Mouse (Mus musculus) frontal cortex, adult 2 months (tissue): ENCODE measurements at regions not wholly inside any gene's neighbourhood (a gene's known extent, or its start where the extent isn't known, plus 50 kb on each side); places are given as distances from the start of the nearest gene placed in this dataset.

Source experiments
- DNase-seq, 2 experiments: peaks; one replicate each; pipeline ENCODE4 v3.0.0; 2022; ENCODE audit warnings: low spot score in 1 of 2; ENCODE audit errors: extremely low spot score in 1 of 2

GRCm38 (mm10) chr13:83867831-83868473 is 354.1 kb upstream of the Tmem161b start:
- no peak for DNase-seq

DNA sequence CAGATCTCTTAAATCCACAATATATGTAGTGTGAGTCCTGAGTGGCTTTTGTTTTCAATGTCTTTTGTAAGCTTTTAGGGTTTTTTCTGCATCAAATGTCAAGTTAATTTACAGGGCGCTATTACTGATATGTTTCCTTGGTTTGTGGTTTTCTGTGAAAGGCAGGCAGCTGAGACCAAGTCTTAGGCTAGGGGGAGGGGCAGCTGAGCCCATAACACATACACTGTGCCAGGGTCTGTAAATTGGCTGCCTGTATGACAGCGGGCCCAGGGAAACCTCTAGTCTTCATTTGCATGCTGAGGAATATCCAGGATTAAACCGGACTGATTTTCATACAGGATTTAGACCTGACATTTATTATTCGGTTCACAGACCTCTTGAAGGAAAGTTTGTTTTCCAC is 353.2 kb upstream of the Tmem161b start:
- no peak for DNase-seq

- DNase-seq = no peak
Measured at GRCm38 (mm10) chr13:83872143-83872819, 349.8 kb upstream of the Tmem161b start.

DNA sequence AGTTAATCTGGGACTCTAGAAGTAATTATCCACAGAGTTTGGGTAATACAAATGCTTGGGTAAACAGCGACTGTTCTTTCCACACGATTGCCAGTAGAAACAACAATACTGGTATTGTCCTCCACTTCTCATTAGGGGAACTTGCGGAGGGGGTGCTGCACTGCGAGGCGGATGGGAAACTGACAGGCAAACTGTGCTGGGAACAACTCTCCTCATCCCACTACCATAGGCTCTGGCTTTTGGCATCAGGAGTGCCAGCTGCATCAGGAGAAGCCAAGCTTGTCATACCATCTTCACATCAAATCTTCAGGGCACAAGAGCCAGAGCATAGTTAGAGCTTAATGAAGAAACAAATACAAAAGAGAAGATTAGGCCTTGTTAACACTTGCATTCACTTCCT is 349.2 kb upstream of the Tmem161b start:
- peak in 1 of 2 experiments; percentile 27 for DNase-seq

- no peak for DNase-seq
Measured at GRCm38 (mm10) chr13:83879561-83879960, 342.5 kb upstream of the Tmem161b start.

GRCm38 (mm10) chr13:83880305-83880704 is 341.8 kb upstream of the Tmem161b start:
- DNase-seq = no peak

- DNase-seq = no peak
Measured at GRCm38 (mm10) chr13:83880772-83881171, 341.3 kb upstream of the Tmem161b start.

- no peak for DNase-seq
Measured at GRCm38 (mm10) chr13:83882839-83883238, 339.3 kb upstream of the Tmem161b start.

- DNase-seq = no peak
Measured at GRCm38 (mm10) chr13:83883821-83884220, 338.3 kb upstream of the Tmem161b start.

DNA sequence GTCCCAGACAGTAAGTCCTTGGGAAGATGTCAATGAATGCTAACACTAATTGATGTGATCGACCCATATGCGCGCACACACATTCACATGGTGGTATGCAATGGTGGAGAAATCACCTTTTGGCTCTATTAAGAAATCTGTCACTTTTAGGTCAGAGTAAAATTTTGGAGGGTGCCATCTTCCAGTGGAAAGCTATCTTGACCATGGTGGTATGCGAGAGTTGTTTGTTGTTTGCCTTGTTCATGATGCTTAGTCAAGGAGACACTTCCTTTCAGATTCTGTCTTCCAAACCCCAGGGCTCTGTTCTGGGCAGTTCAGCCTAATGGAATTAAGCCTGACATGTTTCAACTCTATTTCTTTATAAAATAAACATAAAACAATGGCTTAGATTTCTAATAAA is 337.9 kb upstream of the Tmem161b start:
- no peak for DNase-seq

- DNase-seq = no peak
Measured at GRCm38 (mm10) chr13:83884766-83885543, 337.1 kb upstream of the Tmem161b start.

DNA sequence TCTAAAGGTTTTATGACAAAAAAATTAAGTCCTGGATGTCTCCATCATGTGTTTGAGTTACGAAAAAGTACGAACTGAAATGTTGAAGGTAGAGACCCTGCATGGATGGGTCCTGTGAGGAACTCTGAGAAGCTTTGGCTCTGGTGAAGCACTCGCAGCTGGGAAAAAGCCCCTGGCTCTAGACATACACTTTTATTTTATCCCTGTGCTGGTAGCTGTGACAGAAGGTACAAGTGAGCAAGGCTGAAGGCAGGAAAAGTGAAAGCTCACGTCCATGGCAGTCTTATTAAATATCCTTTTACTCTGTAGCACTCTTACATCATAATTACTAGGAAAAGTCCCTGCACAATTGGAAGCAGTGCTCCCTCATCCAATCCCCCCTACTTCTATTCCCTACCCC is 336.4 kb upstream of the Tmem161b start:
- DNase-seq = no peak

- no peak for DNase-seq
Measured at GRCm38 (mm10) chr13:83914697-83915096, 307.4 kb upstream of the Tmem161b start.

DNA sequence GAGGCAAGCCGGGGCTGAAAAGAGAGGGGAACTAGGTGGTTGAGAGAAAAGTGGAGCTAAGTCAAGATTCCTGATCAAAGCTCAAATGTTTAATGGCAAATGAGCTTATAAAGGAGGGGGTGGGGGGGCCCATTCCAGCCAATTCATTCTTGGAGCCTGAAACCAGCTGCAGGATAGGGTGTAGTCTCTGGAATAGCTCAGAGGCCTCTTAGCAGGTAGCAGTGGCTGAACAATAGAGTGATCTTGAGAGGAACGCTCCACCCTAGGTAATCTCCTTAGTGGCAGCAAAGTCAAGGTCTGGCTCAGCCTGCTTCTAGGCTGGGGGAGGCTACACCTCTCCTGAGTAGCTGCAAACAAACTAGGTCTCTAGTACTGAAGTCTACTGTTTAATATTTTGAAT is 289.3 kb upstream of the Tmem161b start:
- no peak for DNase-seq

GRCm38 (mm10) chr13:83946495-83946894 is 275.6 kb upstream of the Tmem161b start:
- DNase-seq = no peak

GRCm38 (mm10) chr13:83951163-83951562 is 270.9 kb upstream of the Tmem161b start:
- DNase-seq = no peak

GRCm38 (mm10) chr13:83951808-83952207 is 270.3 kb upstream of the Tmem161b start:
- DNase-seq = no peak

- DNase-seq = no peak
Measured at GRCm38 (mm10) chr13:83952353-83952752, 269.7 kb upstream of the Tmem161b start.

GRCm38 (mm10) chr13:83952862-83953261 is 269.2 kb upstream of the Tmem161b start:
- no peak for DNase-seq

DNA sequence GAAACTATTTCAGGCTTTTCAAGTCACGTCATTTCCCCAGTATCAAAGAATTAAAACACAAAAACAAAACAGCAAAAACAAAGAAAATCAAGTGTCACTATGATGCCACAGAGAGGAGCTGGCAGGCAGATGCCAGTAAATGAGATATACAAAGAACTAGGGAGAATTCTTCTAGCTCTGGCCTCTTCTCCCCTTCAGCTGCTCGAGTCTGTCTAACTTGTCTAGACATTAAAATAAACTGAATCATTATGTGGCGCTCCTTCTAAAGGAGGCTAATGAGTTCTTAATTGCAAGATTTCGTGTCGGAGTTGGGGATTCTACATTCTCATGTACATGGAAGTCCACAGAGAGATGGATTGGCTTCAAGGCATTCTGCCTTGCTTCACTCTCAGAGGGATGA is 266.4 kb upstream of the Tmem161b start:
- DNase-seq = no peak

- no peak for DNase-seq
Measured at GRCm38 (mm10) chr13:83978541-83978940, 243.6 kb upstream of the Tmem161b start.

- DNase-seq = no peak
Measured at GRCm38 (mm10) chr13:83979535-83979934, 242.6 kb upstream of the Tmem161b start.
